Mouse (Mus musculus): Measurements from ENCODE around the gene Zfp82. TPM values are rescaled to one million over a fixed set of nuclear protein-coding genes. Genes with fewer than 3 reads are reported as not detected.

The Zfp82 gene
- polyA plus RNA-seq, 1 experiment, result 0.35 TPM

Other genes starting within 250 kb of the Zfp82 start
- gene Zfp940, start 219.2 kb downstream of the Zfp82 start, polyA plus RNA-seq (2012; rRNA removed), result 0.16 and 0.43 TPM in 2 replicates
- 0.66 and 0.82 TPM in 2 replicates for gene Zfp420, start 212.9 kb downstream of the Zfp82 start, polyA plus RNA-seq (2012; rRNA removed)
- 1.8 and 1.9 TPM in 2 replicates for gene Zfp27, start 166.3 kb downstream of the Zfp82 start, polyA plus RNA-seq (2012; rRNA removed)
- 0.50 and 0.53 TPM in 2 replicates for gene Zfp383, start 164.7 kb downstream of the Zfp82 start, polyA plus RNA-seq (2012; rRNA removed)
- 1.2 and 1.7 TPM in 2 replicates for gene Zfp74, start 118.8 kb downstream of the Zfp82 start, polyA plus RNA-seq (2012; rRNA removed)
- gene Zfp568, start 88.9 kb downstream of the Zfp82 start, polyA plus RNA-seq (2012; rRNA removed), result 4.1 and 5.5 TPM in 2 replicates
- 1.1 and 2.5 TPM in 2 replicates for gene Zfp14, start 21.5 kb downstream of the Zfp82 start, polyA plus RNA-seq (2012; rRNA removed)
- 0.25 TPM in 1 of 2 replicates, not detected in the other for gene Gm26920, start 17.5 kb upstream of the Zfp82 start, polyA plus RNA-seq (2012; rRNA removed)
- gene Zfp566, start 17.6 kb upstream of the Zfp82 start, polyA plus RNA-seq (2012; rRNA removed), result 1.0 and 1.2 TPM in 2 replicates
- 11.4 and 12.5 TPM in 2 replicates for gene Zfp260, start 21.9 kb upstream of the Zfp82 start, polyA plus RNA-seq (2012; rRNA removed)
- 0.20 and 1.2 TPM in 2 replicates for gene Zfp382, start 49.0 kb upstream of the Zfp82 start, polyA plus RNA-seq (2012; rRNA removed)
- gene Zfp146, start 96.8 kb upstream of the Zfp82 start, polyA plus RNA-seq (2012; rRNA removed), result 8.8 and 11.3 TPM in 2 replicates
- gene Cox7a1, start 111.2 kb upstream of the Zfp82 start, polyA plus RNA-seq (2012; rRNA removed), result 90.2 and 179 TPM in 2 replicates
- 636 and 641 TPM in 2 replicates for gene Capns1, start 125.9 kb upstream of the Zfp82 start, polyA plus RNA-seq (2012; rRNA removed)
- 100 and 106 TPM in 2 replicates for gene Polr2i, start 159.0 kb upstream of the Zfp82 start, polyA plus RNA-seq (2012; rRNA removed)
- 56.3 and 57.3 TPM in 2 replicates for gene Tbcb, start 159.4 kb upstream of the Zfp82 start, polyA plus RNA-seq (2012; rRNA removed)
- 0.18 TPM in 1 of 2 replicates, not detected in the other for gene Ovol3, start 162.8 kb upstream of the Zfp82 start, polyA plus RNA-seq (2012; rRNA removed)
- gene Thap8, start 207.2 kb upstream of the Zfp82 start, polyA plus RNA-seq (2012; rRNA removed), result 0.15 TPM in 1 of 2 replicates, not detected in the other
- gene Wdr62, start 207.5 kb upstream of the Zfp82 start, polyA plus RNA-seq (2012; rRNA removed), result 14.0 and 16.5 TPM in 2 replicates
- gene Clip3, start 218.8 kb upstream of the Zfp82 start, polyA plus RNA-seq (2012; rRNA removed), result 4.0 and 4.9 TPM in 2 replicates
- 81.0 and 96.8 TPM in 2 replicates for gene Alkbh6, start 235.8 kb upstream of the Zfp82 start, polyA plus RNA-seq (2012; rRNA removed)
- gene Syne4, start 241.9 kb upstream of the Zfp82 start, polyA plus RNA-seq (2012; rRNA removed), result 18.4 and 23.2 TPM in 2 replicates
- 0.31 and 0.74 TPM in 2 replicates for gene E130208F15Rik, start 248.8 kb upstream of the Zfp82 start, polyA plus RNA-seq (2012; rRNA removed)